Mouse (Mus musculus) liver, adult 2 months (tissue): ENCODE data around the gene Kcns1. TPM values are rescaled to one million over a fixed set of nuclear protein-coding genes. Genes with fewer than 3 reads are reported as not detected.

Experiments
- DNase-seq: peaks from one replicate; pipeline ENCODE4 v3.0.0-alpha.2; 2011; ENCODE audit warnings: low read depth, low spot score; ENCODE audit errors: extremely low read depth
- H3K27ac ChIP-seq: fragments of 200-500 bp; replicated peaks from 2 replicates; pipeline ENCODE4 v1.5.1; 2012; ENCODE audit warnings: low read depth, mild to moderate bottlenecking, control low read depth, inconsistent platforms, low read length; ENCODE audit not compliant: insufficient read depth
- H3K27me3 ChIP-seq: fragments of 200-500 bp; 2 replicates; pipeline ENCODE4 v1.6.1; 2012; ENCODE audit warnings: mild to moderate bottlenecking, moderate library complexity, low read length, inconsistent platforms; ENCODE audit not compliant: control insufficient read depth, insufficient read depth
- H3K36me3 ChIP-seq: fragments of 200-500 bp; 2 replicates; pipeline ENCODE4 v1.6.1; 2012; ENCODE audit warnings: low read length, inconsistent platforms; ENCODE audit not compliant: control insufficient read depth, insufficient read depth
- H3K4me1 ChIP-seq: fragments of 200-500 bp; 2 replicates; pipeline ENCODE4 v1.6.1; 2011; ENCODE audit warnings: low read length; ENCODE audit not compliant: control insufficient read depth, insufficient read depth
- H3K4me3 ChIP-seq: fragments of 200-500 bp; 2 replicates; pipeline ENCODE4 v1.5.1; 2011; ENCODE audit warnings: low read depth, mild to moderate bottlenecking, control low read depth, low read length, moderate library complexity; ENCODE audit not compliant: insufficient read depth
- H3K79me2 ChIP-seq: fragments of 200-500 bp; 2 replicates; pipeline ENCODE4 v1.6.1; 2012; ENCODE audit warnings: inconsistent platforms, mild to moderate bottlenecking, low read length, moderate library complexity; ENCODE audit not compliant: control insufficient read depth, insufficient read depth
- H3K9ac ChIP-seq: fragments of 200-500 bp; 2 replicates; pipeline ENCODE4 v1.6.1; 2012; ENCODE audit warnings: low read depth, mild to moderate bottlenecking, control low read depth, inconsistent platforms, low read length
- CTCF ChIP-seq: fragments of 200-500 bp; IDR thresholded peaks from 2 replicates; pipeline ENCODE4 v1.5.1; 2011; ENCODE audit warnings: low read depth, low read length, control low read depth
- POLR2A ChIP-seq: fragments of 200-500 bp; IDR thresholded peaks from 2 replicates; pipeline ENCODE4 v1.6.1; 2011; ENCODE audit warnings: low read length, control low read depth; ENCODE audit not compliant: insufficient read depth; ENCODE audit errors: extremely low read depth
- WGBS: fragments of 180-500 bp; shearing (Covaris S2); methylation state at CpG from one replicate; pipeline ENCODE4 v1.1.7; 2018; 5-methylcytosine and 5-hydroxymethylcytosine counted together
- polyA plus RNA-seq: library from polyadenylated mRNA; depleted of rRNA; stranded (reverse); fragments of >200 nt; gene quantifications from 2 replicates; pipeline ENCODE4 v1.2.3, GENCODE M21; 2012; rRNA removed
- total RNA-seq: library from RNA; depleted of rRNA; stranded (reverse); fragments of >200 nt; gene quantifications from 2 replicates; pipeline ENCODE4 v1.2.3, GENCODE M21; 2014; rRNA removed

Gene Kcns1
- total and polyA plus RNA-seq, 2 experiments = not detected

- H3K4me1 ChIP-seq = no peaks in the 10 kb centered on the region
- TF ChIP-seq CTCF (no peak), POLR2A (no peak)
- no peaks in the 10 kb centered on the region for H3K79me2 ChIP-seq
- H3K27ac ChIP-seq = no peak overlapping the region
- no peak overlapping the region for H3K4me3 ChIP-seq
- peaks cover 26% of the 10 kb centered on the region for H3K36me3 ChIP-seq
- WGBS = 91% methylated on average over 10 of the region's 10 CpGs
- no peak for DNase-seq
- H3K27me3 ChIP-seq = no peaks in the 10 kb centered on the region
- no peak overlapping the region for H3K9ac ChIP-seq
Observed at GRCm38 (mm10) chr2:164115531-164115930, 55.4 kb downstream of the Kcns1 start.

GRCm38 (mm10) chr2:164114051-164114450, 56.9 kb downstream of the Kcns1 start:
- DNase-seq = no peak

More at GRCm38 (mm10) chr2:164114051-164114450, 56.9 kb downstream of the Kcns1 start:
- Histone ChIP-seq H3K9ac (no peak overlapping the region), H3K4me1 (no peaks in the 10 kb centered on the region), H3K79me2 (no peaks in the 10 kb centered on the region), H3K27ac (no peak overlapping the region), H3K4me3 (no peak overlapping the region), H3K36me3 (peaks cover 16% of the 10 kb centered on the region), H3K27me3 (no peaks in the 10 kb centered on the region)
- TF ChIP-seq POLR2A = no peak
- no peak for TF ChIP-seq CTCF
- 96% methylated on average over 6 of the region's 6 CpGs for WGBS

Other genes starting within 250 kb of the Kcns1 start
- 36.3 and 42.6 TPM in 2 replicates for gene Ywhab, start 176.2 kb downstream of the Kcns1 start, total RNA-seq
- 16.9 and 17.2 TPM in 2 replicates for gene Ywhab, start 176.2 kb downstream of the Kcns1 start, polyA plus RNA-seq
- gene Pabpc1l, start 145.7 kb downstream of the Kcns1 start, total RNA-seq = under 0.01 TPM in 1 of 2 replicates, not detected in the other
- gene Pabpc1l, start 145.7 kb downstream of the Kcns1 start, polyA plus RNA-seq = not detected in 2 replicates
- gene Stk4, start 100.8 kb downstream of the Kcns1 start, total RNA-seq = 10.1 and 13.9 TPM in 2 replicates
- gene Stk4, start 100.8 kb downstream of the Kcns1 start, polyA plus RNA-seq = 4.7 and 6.3 TPM in 2 replicates
- gene Tomm34, start 99.9 kb downstream of the Kcns1 start, total RNA-seq = 6.0 and 7.4 TPM in 2 replicates
- 11.5 and 13.8 TPM in 2 replicates for gene Tomm34, start 99.9 kb downstream of the Kcns1 start, polyA plus RNA-seq
- gene Wfdc5, start 11.6 kb upstream of the Kcns1 start, total RNA-seq = not detected in 2 replicates
- not detected in 2 replicates for gene Wfdc5, start 11.6 kb upstream of the Kcns1 start, polyA plus RNA-seq
- gene Wfdc12, start 19.5 kb upstream of the Kcns1 start, total RNA-seq = not detected in 2 replicates
- not detected in 2 replicates for gene Wfdc12, start 19.5 kb upstream of the Kcns1 start, polyA plus RNA-seq
- gene Wfdc15a, start 29.0 kb upstream of the Kcns1 start, total RNA-seq = not detected in 2 replicates
- not detected in 2 replicates for gene Wfdc15a, start 29.0 kb upstream of the Kcns1 start, polyA plus RNA-seq
- gene Wfdc15b, start 50.5 kb upstream of the Kcns1 start, total RNA-seq = 0.28 TPM in 1 of 2 replicates, not detected in the other
- 0.24 TPM in 1 of 2 replicates, not detected in the other for gene Wfdc15b, start 50.5 kb upstream of the Kcns1 start, polyA plus RNA-seq
- not detected in 2 replicates for gene Svs2, start 67.4 kb upstream of the Kcns1 start, total RNA-seq
- gene Svs2, start 67.4 kb upstream of the Kcns1 start, polyA plus RNA-seq = not detected in 2 replicates
- not detected in 2 replicates for gene Svs3b, start 85.5 kb upstream of the Kcns1 start, total RNA-seq
- gene Svs3b, start 85.5 kb upstream of the Kcns1 start, polyA plus RNA-seq = not detected in 2 replicates
- not detected in 2 replicates for gene Svs4, start 107.3 kb upstream of the Kcns1 start, total RNA-seq
- gene Svs4, start 107.3 kb upstream of the Kcns1 start, polyA plus RNA-seq = not detected in 2 replicates
- not detected in 2 replicates for gene Svs3a, start 118.2 kb upstream of the Kcns1 start, total RNA-seq
- gene Svs3a, start 118.2 kb upstream of the Kcns1 start, polyA plus RNA-seq = not detected in 2 replicates
- gene Svs6, start 145.6 kb upstream of the Kcns1 start, total RNA-seq = not detected in 2 replicates
- gene Svs6, start 145.6 kb upstream of the Kcns1 start, polyA plus RNA-seq = not detected in 2 replicates
- not detected in 2 replicates for gene Svs5, start 161.6 kb upstream of the Kcns1 start, total RNA-seq
- gene Svs5, start 161.6 kb upstream of the Kcns1 start, polyA plus RNA-seq = not detected in 2 replicates
- 0.94 and 1.4 TPM in 2 replicates for gene Slpi, start 218.0 kb upstream of the Kcns1 start, total RNA-seq
- 4.5 and 5.7 TPM in 2 replicates for gene Slpi, start 218.0 kb upstream of the Kcns1 start, polyA plus RNA-seq
- gene Rbpjl, start 232.0 kb upstream of the Kcns1 start, total RNA-seq = 0.18 and 0.20 TPM in 2 replicates
- gene Rbpjl, start 232.0 kb upstream of the Kcns1 start, polyA plus RNA-seq = not detected in 2 replicates
- gene Matn4, start 234.0 kb upstream of the Kcns1 start, total RNA-seq = 0.07 and 0.09 TPM in 2 replicates
- 0.04 and 0.05 TPM in 2 replicates for gene Matn4, start 234.0 kb upstream of the Kcns1 start, polyA plus RNA-seq